Mouse (Mus musculus): Measurements from ENCODE around the gene Xcl1. TPM values are rescaled to one million over a fixed set of nuclear protein-coding genes. Genes with fewer than 3 reads are reported as not detected.

Gene Xcl1
- polyA plus RNA-seq, 1 experiment from 2014 or later = not detected

Other genes with a start within 250 kb of the Xcl1 start
- gene Dpt, start 138.9 kb downstream of the Xcl1 start, polyA plus RNA-seq (2015; fragmentation: Nextera tagmentation; extraction: Ambion mirVana) = 0.13 and 0.16 TPM in 2 replicates
- gene Tbx19, start 225.2 kb upstream of the Xcl1 start, polyA plus RNA-seq (2015; fragmentation: Nextera tagmentation; extraction: Ambion mirVana) = 0.03 TPM in 1 of 2 replicates, not detected in the other

Measured in liver, embryonic 13.5 days (tissue).